Mouse (Mus musculus) right cerebral cortex, postnatal 10 days (tissue): ENCODE results near the gene Nosip.

Experiments used
- DNase-seq, 2 experiments: peaks; one replicate each; pipeline ENCODE4 v3.0.0; 2021; ENCODE audit warnings: low spot score in 2 of 2

Gene Nosip

DNA sequence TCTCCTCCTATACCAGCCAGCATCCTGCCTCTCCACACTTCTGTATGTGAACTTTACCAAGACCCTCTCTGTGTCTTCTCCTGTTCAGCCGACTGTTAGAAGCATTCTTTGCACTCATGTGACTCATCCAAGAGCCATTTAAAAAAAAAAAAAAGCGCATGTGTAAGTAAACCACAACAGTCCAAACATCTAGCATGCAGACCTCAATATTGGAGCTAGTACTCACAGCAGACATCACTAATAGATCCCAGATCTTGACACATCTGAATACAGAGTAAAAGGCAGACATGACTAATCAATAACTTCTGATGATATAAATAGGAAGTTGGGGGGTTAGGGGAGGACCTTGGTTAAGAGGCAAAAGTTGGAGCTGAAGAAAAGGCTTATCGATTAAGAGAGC, 26.6 kb upstream of the Nosip start:
- DNase-seq, result no peak

DNA sequence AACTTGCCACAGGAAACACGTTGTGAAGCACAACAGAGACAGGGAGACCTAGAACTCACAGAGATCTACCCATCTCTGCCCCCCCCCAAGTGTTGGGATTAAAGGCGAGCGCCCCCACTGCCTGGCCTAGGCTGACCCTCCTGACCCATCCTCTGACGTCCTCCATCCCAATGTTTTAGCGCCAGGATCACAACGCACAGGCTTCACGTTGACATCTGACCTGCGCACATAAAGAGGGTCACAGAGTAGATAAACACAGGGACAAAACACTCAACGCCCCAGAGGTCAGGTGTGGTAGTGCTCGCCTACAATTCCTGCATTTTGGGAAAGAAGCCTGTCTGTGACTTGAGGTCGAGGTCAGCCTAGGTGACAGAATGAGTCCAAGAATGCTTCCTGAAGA, 25.5 kb upstream of the Nosip start:
- no peak for DNase-seq

DNA sequence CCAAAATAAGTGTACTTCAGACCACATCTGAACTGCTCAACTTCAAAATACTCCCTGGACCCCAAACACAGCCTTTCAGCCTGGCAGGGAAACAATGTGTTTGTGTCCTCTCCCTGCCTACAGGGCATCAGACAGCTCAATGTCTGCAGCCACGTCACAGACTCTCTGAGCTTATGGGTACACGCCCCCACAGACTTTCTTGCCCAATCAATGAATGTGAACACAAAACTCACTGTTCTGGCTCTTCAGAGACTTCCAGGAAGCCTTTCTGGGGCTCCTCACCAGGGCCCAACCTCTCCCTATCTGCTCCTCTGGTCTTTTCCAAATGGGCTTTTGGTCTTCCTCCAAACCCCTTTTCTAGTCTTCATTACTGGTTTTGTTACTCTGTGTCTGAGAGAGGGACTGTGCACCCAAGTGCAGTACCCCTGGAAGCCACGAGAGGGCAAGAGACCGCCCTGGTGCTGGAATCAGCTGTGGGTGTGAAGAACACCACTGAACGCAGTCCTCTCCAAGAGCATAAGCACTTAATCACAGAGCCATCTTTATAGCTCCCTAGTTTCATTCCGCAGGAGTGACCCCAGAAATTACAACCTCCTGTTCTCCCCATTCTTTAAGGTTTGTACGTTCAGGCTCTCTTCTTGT, 24.4 kb upstream of the Nosip start:
- no peak for DNase-seq

DNA sequence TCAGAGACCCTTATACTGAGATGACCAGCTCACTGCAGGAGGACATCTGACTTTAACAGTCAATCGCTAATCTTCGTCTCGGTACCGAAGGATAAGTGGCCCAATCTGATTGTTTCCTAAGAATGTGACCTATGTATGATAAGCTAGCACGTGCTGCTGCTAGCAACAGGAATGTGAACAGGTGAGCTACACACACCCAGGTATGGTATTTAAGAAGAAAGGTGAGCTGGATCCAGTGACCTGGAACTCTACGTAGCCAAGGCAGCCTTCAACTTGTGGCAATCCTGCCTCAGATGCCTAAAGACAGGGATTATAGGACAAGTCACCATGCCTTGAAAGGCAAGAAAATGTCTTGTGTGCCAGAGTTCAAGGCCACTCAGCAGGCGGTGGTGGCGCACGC, 23.8 kb upstream of the Nosip start:
- DNase-seq, result no peak

DNA sequence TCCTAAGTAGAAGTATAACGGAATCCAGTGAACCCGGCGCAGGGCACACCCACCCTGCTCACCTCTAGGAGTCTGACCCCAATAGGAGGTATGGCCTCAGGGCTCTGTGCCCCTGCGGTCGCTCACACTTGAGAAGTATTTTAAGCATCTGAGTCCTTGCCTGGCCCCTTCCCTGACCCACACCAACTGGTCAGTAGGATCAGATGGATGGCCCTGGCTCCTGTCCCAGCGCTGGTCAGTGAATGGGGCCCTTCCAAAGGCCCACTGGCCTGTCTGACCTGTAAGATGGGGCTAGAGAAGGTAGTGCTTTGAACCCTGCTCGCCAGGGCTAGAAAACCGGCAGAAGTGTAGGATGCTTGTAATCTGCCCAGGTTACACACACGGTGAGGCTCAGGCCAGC, 21.4 kb upstream of the Nosip start:
- DNase-seq, result no peak

DNA sequence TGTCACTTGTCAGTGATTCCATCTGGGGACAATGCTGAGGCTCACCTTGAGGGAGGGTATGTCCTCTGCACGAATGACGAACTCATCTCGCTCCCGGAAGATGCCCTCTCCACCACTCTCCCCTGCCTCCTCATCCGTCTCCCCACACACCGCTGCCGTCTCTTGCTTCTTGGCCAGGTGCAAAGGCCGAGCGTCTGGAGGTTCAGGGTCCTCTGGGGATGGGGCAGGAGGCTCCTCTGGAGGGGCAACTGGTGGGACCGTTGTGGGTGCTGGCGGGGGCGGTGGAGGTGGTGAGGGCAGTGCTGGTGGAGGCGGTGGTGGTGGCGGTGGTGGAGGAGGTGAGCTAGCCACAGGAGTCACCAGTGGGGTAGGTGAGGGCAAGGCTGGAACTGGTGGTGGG, 18.9 kb upstream of the Nosip start:
- no peak for DNase-seq

DNA sequence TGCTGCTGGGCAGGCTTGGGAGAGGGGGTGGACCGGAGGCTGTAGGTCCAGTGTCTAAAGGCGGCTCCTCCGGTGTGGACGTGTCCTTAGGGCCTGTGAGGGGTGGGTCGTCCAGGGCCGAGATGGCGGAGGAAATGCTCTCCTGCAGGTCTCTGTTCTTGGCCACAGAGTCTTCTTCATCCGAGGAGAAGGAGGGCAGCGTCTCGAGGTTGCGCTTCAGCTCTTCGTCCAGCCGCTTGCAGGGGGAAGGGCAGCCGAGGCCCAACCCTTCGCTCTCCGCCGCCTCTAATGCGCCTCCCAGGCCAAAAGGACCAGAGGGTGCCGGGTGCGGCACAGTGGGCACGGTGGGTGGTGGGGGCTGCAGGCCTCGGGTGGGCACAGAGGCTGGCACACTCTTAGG, 16.5 kb upstream of the Nosip start:
- DNase-seq, result no peak

DNA sequence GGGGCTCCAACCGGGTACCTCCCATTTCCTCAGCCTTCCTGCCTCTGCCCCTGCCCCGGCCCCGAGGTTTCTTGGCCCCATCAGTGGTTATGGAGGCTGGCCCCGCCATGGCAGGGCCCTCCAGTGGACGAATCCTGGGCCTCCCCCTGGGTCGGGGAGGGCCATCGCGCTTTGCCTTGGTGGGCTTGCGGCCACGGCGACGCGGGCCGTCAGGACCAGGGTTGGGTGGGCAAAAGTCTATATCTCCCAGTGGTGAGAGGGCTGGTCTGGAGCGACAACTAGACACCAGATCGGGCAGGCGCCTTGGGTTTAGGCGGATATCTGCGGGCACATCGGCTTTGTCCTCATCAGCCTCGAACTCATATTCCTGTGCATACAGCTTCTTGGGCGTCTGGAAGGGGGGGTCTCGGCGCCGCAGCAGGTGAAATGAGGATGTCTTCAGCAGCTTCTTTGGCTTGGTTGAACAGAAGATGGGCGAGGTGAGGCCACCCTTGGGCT, 15.3 kb upstream of the Nosip start:
- no peak for DNase-seq

DNA sequence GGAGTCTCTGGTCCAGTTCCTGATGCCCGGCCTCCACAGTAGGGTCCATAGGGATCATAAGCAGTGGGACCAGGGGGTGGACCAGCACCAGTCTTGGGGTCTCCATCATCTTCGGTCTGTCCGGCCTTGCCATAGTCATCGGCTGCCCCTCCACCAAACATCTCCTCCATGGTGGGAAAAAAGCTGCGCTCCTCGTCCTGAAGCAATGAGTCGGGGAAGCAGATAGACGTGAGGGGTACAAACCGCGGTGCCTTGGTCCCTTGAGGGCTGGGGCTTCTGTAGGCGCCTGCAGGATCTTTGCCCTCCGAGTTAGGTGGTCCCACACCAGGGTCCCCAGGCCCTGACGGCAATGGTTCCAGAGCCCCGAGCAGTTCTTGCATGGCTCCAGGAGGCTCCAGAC, 14.7 kb upstream of the Nosip start:
- no peak for DNase-seq

DNA sequence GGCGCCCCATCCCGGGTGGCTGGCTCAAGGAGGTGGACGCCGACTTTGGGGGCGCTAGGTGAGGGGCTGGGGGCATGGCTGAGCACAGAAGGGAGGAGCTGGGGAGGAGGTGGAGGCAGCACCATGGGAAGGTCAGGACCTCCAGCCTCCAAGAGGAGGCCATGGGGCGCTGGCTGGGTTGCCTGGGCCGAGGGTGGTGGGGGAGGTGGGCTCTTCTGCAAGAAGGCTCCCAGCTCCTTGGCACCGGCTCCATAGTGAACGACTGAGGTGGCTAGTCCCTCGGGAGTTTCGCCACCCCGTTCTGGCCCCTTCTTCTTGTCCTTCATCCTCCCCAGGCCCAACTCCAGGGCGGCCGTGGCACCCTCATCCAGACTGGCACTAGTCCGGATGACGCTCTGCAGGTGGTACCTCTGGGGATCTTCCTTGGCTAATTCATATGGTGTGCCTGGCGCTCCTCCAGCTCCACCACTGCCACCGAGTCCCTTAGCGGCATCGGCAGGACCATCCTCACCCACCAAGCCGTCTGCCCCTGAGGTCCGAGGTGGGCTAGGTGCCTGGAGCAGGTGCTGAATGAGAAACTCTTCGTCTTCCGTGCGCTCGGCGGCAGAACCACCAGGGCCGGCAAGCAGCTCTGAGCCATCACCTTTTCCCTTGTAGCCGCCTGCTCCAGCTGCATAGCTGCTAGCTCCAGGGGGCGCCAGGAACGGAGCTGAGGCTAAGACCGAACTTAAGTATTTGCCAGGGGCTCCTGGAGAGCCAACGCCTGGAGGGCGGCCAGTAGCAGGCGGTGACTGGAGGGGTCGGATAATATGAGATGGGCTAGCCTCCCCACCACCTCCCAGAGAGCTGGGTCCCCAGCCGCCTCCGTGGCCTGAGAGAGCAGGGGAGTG, 14.0 kb upstream of the Nosip start:
- DNase-seq, result no peak

DNA sequence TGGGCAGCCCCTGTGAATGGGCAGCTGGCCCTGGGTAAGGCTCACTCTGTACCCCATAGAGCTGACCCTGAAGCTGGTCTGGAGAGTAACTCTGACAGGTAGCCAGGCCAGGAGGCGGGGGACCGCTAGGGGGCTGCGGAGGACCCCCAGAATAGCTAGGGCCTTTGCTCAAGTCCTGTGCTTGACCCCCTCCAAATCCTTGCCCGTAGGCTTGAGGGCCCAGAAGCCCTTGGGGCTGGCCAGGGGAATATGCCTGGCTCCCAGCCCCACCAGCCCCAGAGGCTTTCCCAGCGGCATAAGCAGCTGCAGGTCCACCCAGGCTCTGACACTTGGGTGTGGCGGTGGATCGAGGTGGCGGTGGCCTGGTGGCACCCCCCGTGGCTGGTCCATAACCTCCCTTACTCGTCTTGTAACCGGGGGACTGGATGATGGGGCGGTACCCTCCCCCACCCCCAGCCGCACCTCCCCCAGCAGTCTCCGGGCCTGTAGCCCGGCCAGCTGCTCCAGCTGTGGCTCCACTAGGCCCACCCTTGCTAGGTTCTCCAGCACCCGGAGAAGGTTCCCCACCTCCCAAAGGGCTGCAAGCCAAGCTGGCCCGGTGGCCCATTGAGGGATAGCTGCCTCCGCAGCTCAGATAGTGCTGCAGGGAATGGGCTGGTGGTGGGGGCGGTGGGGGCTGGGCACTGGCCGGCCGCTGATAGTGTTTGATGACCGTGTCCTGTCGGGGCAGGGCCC, 13.1 kb upstream of the Nosip start:
- DNase-seq, result no peak

DNA sequence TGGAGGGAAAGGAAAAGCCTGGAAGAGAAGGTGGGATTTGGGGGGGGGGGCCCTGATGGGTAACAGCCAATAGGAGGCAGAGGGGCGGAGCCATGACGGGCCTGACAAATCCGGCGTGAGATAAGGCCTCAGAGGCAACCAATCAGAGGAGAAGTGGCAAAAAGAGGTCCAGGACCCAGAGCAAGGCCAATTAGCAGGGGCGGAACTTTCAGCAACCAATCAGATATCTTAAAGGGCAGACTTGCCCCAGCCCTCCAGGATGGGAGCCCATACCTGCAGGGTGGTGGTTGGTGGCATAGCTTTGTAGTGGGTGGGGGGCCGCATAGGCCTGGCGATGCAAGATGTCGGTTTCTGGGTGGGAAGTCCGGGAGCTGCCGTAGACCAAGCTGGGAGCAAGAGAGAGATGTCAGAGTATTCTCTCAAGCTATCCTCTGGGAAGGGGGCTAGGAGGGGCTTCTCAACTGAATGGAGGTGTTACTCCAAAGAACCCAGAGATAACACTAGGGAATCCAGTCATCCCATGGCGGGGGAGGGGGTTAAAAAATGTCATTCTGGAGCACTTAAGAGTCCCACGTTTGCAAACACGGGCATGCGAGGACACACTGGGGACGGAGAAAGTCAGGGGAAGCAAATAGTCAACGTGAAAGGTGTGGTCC, 11.2 kb upstream of the Nosip start:
- DNase-seq, result peak; percentile 87 to 93

DNA sequence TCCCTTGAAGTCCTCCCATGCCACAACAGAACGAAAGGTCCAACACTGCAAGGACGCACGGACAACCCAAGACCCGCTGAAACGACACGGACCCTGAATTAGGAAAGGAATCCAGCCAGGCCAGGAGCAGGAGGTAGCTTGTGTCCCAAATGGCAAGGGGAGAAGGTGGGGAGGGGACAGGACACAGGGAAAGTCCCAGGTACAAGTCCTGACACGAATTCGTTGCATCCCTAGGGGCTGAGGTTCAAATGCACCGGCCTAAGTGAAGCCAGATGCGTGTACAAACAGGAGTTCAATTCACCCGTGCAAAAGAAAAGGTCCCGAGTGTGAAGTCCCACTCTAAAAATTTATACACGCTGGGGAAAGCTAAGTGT, 10.6 kb upstream of the Nosip start:
- no peak for DNase-seq

DNA sequence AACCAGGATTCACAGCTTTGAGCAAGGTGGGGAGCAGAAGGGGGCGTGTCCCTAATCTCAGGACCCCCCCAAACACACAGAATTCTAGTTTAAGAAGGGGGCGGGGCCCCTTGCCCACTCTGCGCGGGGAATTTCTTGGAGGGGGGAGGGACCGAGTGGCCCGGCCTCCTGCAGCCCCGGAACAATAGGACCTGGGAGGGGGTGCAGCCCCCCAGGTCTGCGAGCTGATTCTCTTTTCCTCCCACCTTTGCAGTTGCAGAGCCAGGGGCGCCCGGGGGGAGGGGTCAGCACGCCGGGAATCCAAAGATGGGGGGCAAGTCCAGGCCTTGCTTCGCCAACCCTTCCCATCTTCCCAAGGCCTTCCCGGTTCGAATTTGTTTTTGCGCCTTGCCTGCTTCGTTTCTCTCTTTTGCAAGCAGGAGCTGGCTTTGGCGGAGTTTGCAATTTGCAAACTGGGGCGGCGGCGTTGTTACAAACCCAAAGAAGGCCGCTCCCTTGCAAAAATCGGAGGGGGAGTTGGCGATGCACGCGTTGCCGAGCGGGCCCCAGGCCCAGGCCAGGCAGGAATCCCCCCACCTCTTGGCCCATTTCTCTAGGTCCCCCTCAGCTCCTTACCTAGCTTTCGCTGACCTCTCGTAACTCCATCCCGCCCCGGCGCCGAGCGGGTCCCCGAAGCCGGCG, 9.9 kb upstream of the Nosip start:
- DNase-seq, result peak; percentile 63 to 67

DNA sequence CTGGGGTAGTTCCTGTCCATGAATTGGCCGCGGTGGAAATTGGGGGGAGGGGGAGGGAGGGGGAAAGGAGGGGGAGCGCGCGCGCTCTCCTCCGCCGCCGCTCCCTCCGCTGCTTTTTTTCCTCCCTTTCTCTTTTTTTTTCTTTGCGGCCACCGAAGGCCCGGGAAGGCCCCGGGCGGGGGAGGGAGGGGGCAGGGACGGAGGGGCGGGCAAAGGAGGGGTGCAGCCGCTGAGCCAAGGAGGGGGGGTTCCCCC, 9.4 kb upstream of the Nosip start, which contains the start of gene Prr12:
Prr12 (minus strand) TSS at position 20 of the 255 bp plus-strand sequence.
- no peak for DNase-seq

DNA sequence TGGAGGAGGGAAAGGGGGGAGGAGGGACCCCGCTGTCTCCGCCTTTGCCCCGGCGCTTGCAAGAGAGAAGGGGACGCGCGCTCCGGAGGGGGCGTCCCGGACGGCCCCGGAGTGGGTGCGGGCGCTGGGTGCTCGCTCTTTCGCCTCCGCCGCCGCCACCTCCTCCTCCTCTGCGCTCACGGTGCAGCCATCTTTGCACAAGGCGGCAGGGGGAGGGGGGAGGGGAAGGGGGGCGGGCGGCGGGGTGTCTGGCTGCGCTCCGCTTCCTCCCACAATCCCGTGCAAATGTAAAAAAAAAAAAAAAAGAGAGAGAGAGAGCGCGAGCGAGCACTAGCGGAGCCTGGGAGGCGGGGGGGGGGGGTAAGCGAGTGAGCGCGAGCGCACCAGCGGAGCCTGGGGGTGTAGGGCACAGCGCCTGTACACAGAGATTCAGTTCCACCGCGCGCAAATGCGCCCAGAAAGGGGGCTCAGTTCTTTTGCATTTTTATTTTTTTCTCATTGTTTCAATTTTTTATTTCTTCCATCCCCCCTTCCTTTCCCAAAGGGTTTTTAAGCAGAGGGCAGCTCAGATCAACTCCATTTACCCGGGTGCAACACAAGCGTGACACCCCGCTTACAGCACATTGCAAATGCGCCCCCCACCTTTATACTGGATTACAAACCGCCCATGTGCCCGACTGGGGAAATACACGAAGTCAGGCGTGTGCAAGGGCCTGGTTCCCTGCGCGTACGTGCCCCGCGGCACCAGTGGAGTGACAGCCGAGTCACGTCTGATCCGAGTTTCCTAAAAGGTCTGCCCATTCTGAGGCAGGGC, 8.9 kb upstream of the Nosip start:
- peak; percentile 79 to 87 for DNase-seq

DNA sequence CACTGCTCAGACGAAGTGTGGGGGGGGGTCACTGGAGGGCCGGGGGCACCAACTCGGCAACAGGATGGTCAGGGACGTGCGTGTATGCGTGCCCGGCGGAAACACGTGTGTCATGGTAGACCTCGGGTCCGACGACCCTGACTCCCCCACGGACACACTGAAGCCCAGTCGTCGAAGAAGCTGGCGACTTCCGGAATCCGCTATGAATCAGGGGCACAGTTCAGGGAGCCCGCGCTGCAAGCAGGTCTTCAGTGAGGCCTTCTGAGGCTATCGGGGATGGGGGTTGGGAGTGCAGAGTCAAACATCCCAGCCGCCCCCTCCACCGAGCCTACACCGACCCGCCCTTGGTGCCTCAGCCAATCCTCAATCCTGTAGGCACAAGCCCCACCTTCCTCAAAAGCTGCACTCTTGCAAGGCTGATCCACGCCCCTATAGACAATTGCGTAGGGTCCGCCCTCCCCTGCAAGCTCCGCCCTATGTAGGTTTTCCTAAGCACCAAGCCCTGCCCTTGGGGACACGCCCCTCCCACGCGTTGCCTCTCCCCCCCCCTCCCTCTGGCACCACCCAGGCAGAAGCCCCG, 8.2 kb upstream of the Nosip start:
- peak; percentile 96 to 98 for DNase-seq

DNA sequence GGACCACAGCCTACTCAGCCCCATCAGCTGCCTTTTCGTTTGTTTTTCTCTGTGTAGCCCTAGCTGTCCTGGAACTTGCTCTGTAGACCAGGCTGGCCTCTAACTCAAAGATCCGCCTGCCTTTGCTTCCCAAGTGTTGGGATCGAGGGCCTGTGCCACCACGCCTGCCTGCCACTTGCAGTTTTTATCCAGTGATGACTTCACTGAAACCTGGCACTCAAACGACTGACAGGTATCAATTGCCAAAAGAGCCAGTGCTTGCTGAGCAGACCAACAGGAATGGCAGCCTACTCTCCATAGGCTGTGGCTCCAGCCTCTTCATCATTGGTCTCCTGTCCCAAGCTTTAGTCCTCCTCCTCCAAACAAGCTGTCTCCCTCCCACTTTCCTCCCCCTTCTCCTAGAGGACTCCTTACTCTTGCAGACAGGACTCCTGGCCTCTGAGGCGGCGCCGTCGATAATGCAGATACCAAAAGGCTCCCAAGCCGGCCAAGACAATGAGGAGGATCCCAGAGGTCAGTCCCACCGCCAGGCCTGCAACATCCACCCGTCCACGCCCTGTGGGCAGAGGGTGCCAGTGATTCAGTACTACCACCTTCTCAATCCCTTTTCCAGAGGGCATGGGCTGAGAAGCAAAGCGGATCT, 5.8 kb upstream of the Nosip start:
- no peak for DNase-seq

DNA sequence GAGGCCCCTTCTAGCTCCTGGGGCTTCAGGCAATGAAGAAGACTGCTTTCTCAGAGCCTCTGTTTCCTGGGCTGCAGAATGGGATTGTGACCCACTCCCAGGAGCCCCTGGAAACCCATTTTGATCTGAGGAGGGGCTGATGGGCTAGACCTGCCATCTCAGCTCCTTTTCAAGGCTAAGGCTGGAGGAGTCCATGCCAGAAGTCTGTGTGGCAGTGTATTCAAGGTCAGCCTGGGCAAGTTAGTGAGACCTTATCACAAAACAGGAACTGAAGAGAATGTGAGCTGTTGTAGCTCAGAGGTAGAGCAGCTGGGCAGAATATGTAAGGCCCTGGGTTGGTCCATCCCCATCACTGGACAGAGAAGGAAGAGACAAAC, 5.3 kb upstream of the Nosip start:
- no peak for DNase-seq
